Mouse (Mus musculus): ENCODE measurements at regions not wholly inside any gene's neighbourhood (a gene's known extent, or its start where the extent isn't known, plus 50 kb on each side); places are given as distances from the start of the nearest gene placed in this dataset.

- TF ChIP-seq CTCF (IDR thresholded peaks at IDR 0.05; ENCODE audit: insufficient read depth, low read depth, low read length) (no peak), POLR2A (IDR thresholded peaks at IDR 0.05; ENCODE audit: insufficient read depth, low read depth, low read length) (no peak)
These were observed 148.0 kb upstream of the A230072I06Rik start for GRCm38 (mm10) chr8:12130591-12130990.
